Comparison of ENCODE assay signal across 22 mouse cellular contexts in the genomic region with DNA sequence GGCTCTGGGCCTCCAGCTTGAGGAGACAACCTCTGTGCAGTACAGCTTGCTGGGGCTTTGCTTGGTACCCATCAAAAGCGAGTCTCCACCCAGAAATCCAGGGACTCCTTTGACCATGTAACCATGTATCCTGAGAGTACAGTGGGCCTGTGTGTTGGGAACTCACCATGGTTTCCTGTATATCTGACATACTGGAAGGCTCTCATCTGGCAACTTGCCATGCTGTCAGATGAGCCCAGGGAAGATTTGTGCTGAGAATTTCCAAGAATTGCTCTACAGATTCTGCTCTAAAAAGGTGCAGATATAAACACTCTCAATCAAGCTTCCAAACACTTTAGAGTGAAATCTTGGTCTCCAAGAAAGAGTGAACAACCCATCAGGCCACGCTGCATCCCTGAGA. TPM values are rescaled to one million over a fixed set of nuclear protein-coding genes. Genes with fewer than 3 reads are reported as not detected.
DNase-seq lines count a peak whose midpoint lies in the region; ATAC-seq and TF ChIP-seq lines count a peak whose summit lies in the region.
"Had no signal": no experiment of that assay in that cellular context is flagged by ENCODE, and none has a peak within 500 bp of the region (broad histone marks: within the 10 kb centered on the region; RNA-seq: fewer than 3 reads in every experiment).

No protein-coding gene starts in this region.

- no peaks in the 10 kb centered on the region for H3K4me1 ChIP-seq in forebrain, postnatal 0 days (ENCODE audit: insufficient read depth)
- H3K4me1 ChIP-seq in forebrain, embryonic 15.5 days: peaks cover 3% of the 10 kb centered on the region; the same call in 1 of the 2 replicates
- H3K4me1 ChIP-seq in hindbrain, embryonic 13.5 days (replicated peaks): peaks cover 16% of the 10 kb centered on the region
- H3K4me1 ChIP-seq: embryonic facial prominence, embryonic 15.5 days; intestine, embryonic 15.5 days had no signal

- no peak for TF ChIP-seq CTCF in forebrain, postnatal 0 days (IDR thresholded peaks at IDR 0.05; ENCODE audit: low read depth)

- H3K9me3 ChIP-seq in forebrain, postnatal 0 days (ENCODE audit: low read length): no peaks in the 10 kb centered on the region
- H3K9me3 ChIP-seq in forebrain, embryonic 15.5 days: no peaks in the 10 kb centered on the region
- no peaks in the 10 kb centered on the region for H3K9me3 ChIP-seq in hindbrain, embryonic 13.5 days
- H3K9me3 ChIP-seq: embryonic facial prominence, embryonic 15.5 days; heart, embryonic 13.5 days; intestine, embryonic 15.5 days had no signal

- H3K4me2 ChIP-seq in forebrain, postnatal 0 days (ENCODE audit: low read depth): no peak overlapping the region
- no peak overlapping the region for H3K4me2 ChIP-seq in forebrain, embryonic 15.5 days (replicated peaks)
- no peak overlapping the region for H3K4me2 ChIP-seq in hindbrain, embryonic 13.5 days
- H3K4me2 ChIP-seq: embryonic facial prominence, embryonic 15.5 days; heart, embryonic 13.5 days; hindbrain, embryonic 14.5 days; intestine, embryonic 15.5 days had no signal

- ATAC-seq in forebrain, postnatal 0 days: no peak
- ATAC-seq in forebrain, embryonic 15.5 days (replicated peaks): no peak
- ATAC-seq in hindbrain, embryonic 13.5 days (ENCODE audit: low FRiP score): no peak
- ATAC-seq: intestine, embryonic 15.5 days had no signal

- DNase-seq in forebrain, postnatal 0 days: peak; percentile 17
- peak; percentile 4 for DNase-seq in kidney, postnatal 14 days
- no peak for DNase-seq in kidney, postnatal 25 days
- peak; percentile 58 to 62 for DNase-seq in right cerebral cortex, postnatal 10 days (ENCODE audit: low spot score in 2 of 2)
- DNase-seq in right cerebral cortex, postnatal 14 days: no peak
- DNase-seq: adrenal gland, adult 8-10 months; adrenal gland, postnatal 36 days; cerebellum, adult 11-12 months; cerebellum, adult 9-10 months; embryo, embryonic 11 days; gastrocnemius, adult 2 months; gastrocnemius, postnatal 25 days; heart, postnatal 36 days had no signal

- no peak overlapping the region for H3K9ac ChIP-seq in forebrain, postnatal 0 days
- H3K9ac ChIP-seq in forebrain, embryonic 15.5 days (replicated peaks): no peak overlapping the region
- no peak overlapping the region for H3K9ac ChIP-seq in hindbrain, embryonic 13.5 days
- H3K9ac ChIP-seq: embryonic facial prominence, embryonic 15.5 days; heart, embryonic 13.5 days; hindbrain, embryonic 14.5 days; intestine, embryonic 15.5 days had no signal

- WGBS in forebrain, postnatal 0 days: 81% methylated on average over 2 of the region's 2 CpGs
- WGBS in forebrain, embryonic 15.5 days: 88% methylated on average over 2 of the region's 2 CpGs
- 83% methylated on average over 2 of the region's 2 CpGs for WGBS in hindbrain, embryonic 13.5 days

- H3K4me3 ChIP-seq in forebrain, postnatal 0 days (ENCODE audit: low read depth, low read length): no peak overlapping the region
- H3K4me3 ChIP-seq in forebrain, embryonic 15.5 days: no peak overlapping the region
- no peak overlapping the region for H3K4me3 ChIP-seq in hindbrain, embryonic 13.5 days
- H3K4me3 ChIP-seq: embryonic facial prominence, embryonic 15.5 days; erythroblast, embryonic 14.5 days; gastrocnemius, adult 2 months; heart, embryonic 13.5 days; intestine, embryonic 15.5 days had no signal

- H3K27ac ChIP-seq in forebrain, postnatal 0 days (ENCODE audit: low read depth, low read length): no peak overlapping the region
- no peak overlapping the region for H3K27ac ChIP-seq in forebrain, embryonic 15.5 days (replicated peaks)
- no peak overlapping the region for H3K27ac ChIP-seq in hindbrain, embryonic 13.5 days
- H3K27ac ChIP-seq: embryonic facial prominence, embryonic 15.5 days; gastrocnemius, adult 2 months; heart, embryonic 13.5 days; hindbrain, embryonic 14.5 days; intestine, embryonic 15.5 days had no signal

- no peaks in the 10 kb centered on the region for H3K27me3 ChIP-seq in forebrain, postnatal 0 days (ENCODE audit: insufficient read depth, low read length)
- H3K27me3 ChIP-seq in forebrain, embryonic 15.5 days: no peaks in the 10 kb centered on the region
- no peaks in the 10 kb centered on the region for H3K27me3 ChIP-seq in hindbrain, embryonic 13.5 days
- H3K27me3 ChIP-seq: embryonic facial prominence, embryonic 15.5 days; heart, embryonic 13.5 days; intestine, embryonic 15.5 days had no signal

- no peaks in the 10 kb centered on the region for H3K36me3 ChIP-seq in forebrain, postnatal 0 days (ENCODE audit: insufficient read depth)
- no peaks in the 10 kb centered on the region for H3K36me3 ChIP-seq in forebrain, embryonic 15.5 days
- H3K36me3 ChIP-seq in hindbrain, embryonic 13.5 days: no peaks in the 10 kb centered on the region
- H3K36me3 ChIP-seq: embryonic facial prominence, embryonic 15.5 days; heart, embryonic 13.5 days; intestine, embryonic 15.5 days had no signal

RNA-seq across cellular contexts. Expression of gene Adgra1, which starts 56.7 kb away (rescaled TPM):
- total RNA-seq in forebrain, postnatal 0 days (2014; rRNA removed): 12.2 and 17.1 TPM in 2 replicates
- polyA plus RNA-seq in forebrain, postnatal 0 days (2015; fragmentation: Nextera tagmentation; extraction: Ambion mirVana): 18.0 and 39.3 TPM in 2 replicates
- polyA plus RNA-seq in forebrain, embryonic 15.5 days (2015; fragmentation: Nextera tagmentation; extraction: Ambion mirVana): 11.8 and 12.3 TPM in 2 replicates
- polyA plus RNA-seq in hindbrain, embryonic 13.5 days (2015; fragmentation: Nextera tagmentation; extraction: Ambion mirVana): 27.5 and 33.0 TPM in 2 replicates
- total RNA-seq: common myeloid progenitor, adult 5-6 weeks; granulocyte monocyte progenitor cell, adult 5-6 weeks; heart, postnatal 36 days had no signal
- polyA plus RNA-seq: erythroblast, embryonic 14.5 days had no signal

Comparison
In these comparisons a context has a peak if more than half of its experiments do, and no peak if none do; other contexts are left out.
1. DNase-seq: peak in forebrain, postnatal 0 days (single experiment), kidney, postnatal 14 days (single experiment) and right cerebral cortex, postnatal 10 days (2 of 2); none in kidney, postnatal 25 days (0 of 2) and right cerebral cortex, postnatal 14 days (single experiment).